Mouse (Mus musculus): ENCODE results near the gene Anapc2. TPM values are rescaled to one million over a fixed set of nuclear protein-coding genes. Genes with fewer than 3 reads are reported as not detected.

Anapc2 gene
- 18.6 and 23.7 TPM in 2 replicates for polyA plus RNA-seq (2012; ENCODE audit: insufficient read depth, insufficient read length, missing spikeins)

- Histone ChIP-seq H3K27ac (replicated peaks; ENCODE audit: low read depth, low read length) (peak within 1 kb of the TSS; percentile 30), H3K4me3 (ENCODE audit: insufficient read depth, low read depth, low read length) (peak within 1 kb of the TSS; percentile 88), H3K4me1 (ENCODE audit: control insufficient read depth, insufficient read depth, insufficient read length, low read length) (peaks cover 15% of the 10 kb centered on the region)
These were observed at the start of gene Anapc2, which contains the start of gene Ssna1 for GRCm38 (mm10) chr2:25271827-25272511. Anapc2 (plus strand) TSS chr2:25272478. Ssna1 (minus strand) TSS chr2:25272438.

GRCm38 (mm10) chr2:25223681-25224491, 48.4 kb upstream of the Anapc2 start:
- Histone ChIP-seq H3K4me1 (ENCODE audit: control insufficient read depth, insufficient read depth, insufficient read length, low read length) (peaks cover 11% of the 10 kb centered on the region), H3K27ac (replicated peaks; ENCODE audit: low read depth, low read length) (peak overlapping the region; percentile 87), H3K4me3 (ENCODE audit: insufficient read depth, low read depth, low read length) (peak overlapping the region; percentile 78)

GRCm38 (mm10) chr2:25224492-25224765, 47.8 kb upstream of the Anapc2 start, which contains the start of gene Tubb4b:
Tubb4b (minus strand) TSS chr2:25224702.
- peak within 1 kb of the TSS; percentile 90 for H3K27ac ChIP-seq (replicated peaks; ENCODE audit: low read depth, low read length)
- H3K4me1 ChIP-seq (ENCODE audit: control insufficient read depth, insufficient read depth, insufficient read length, low read length): peaks cover 11% of the 10 kb centered on the region
- H3K4me3 ChIP-seq (ENCODE audit: insufficient read depth, low read depth, low read length): peak within 1 kb of the TSS; percentile 78

DNA sequence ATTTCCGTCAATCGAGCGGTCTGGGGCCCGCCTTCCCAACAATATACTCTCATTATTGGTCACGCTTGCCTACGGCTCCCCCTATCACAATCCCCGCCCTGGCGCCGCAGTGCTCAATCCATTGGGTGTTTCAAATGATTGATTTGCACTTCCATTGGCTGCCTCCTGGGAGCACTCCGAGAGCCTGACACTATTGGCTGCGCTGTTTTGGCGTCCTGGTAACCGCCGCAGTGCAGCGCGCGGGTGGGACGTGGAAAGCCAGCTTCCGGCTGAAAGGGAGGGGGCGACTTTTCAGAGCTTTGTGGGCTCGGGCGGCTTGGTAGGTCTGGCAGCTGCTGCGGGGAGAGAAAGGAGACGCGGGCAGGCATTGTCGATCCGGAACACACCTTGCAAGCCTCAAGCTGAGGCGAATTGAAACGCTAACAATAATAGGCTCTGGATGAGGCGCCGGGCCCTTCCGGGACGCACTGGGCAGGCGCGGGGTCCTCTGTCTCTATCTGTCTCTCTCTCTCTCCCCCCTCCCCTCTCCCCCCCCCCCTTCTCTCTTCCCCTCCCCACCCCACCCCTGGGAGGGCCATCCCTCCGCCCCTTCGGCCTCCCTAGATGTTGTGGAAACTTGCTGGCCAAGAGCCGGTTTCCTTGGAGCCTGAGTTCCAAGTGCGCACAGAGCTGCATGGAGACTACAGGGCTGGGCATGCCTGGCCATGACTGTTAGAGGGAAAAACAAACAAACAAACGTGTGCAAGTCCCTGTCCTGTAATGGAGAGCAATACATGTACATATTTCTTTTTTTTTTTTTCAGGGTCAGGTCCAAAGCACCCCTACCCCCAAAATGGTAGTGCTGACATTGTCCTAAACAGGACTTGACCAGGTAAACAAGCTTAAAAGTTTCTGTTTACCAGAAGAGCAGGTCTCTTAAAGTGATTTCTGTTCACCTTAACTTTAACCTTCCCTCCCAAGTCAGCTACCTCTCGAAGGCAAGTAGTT, 47.2 kb upstream of the Anapc2 start:
- Histone ChIP-seq H3K4me3 (ENCODE audit: insufficient read depth, low read depth, low read length) (peak overlapping the region; percentile 76), H3K27ac (replicated peaks; ENCODE audit: low read depth, low read length) (peak overlapping the region; percentile 90), H3K4me1 (ENCODE audit: control insufficient read depth, insufficient read depth, insufficient read length, low read length) (peaks cover 11% of the 10 kb centered on the region)

GRCm38 (mm10) chr2:25225811-25226379, 46.4 kb upstream of the Anapc2 start:
- Histone ChIP-seq H3K4me1 (ENCODE audit: control insufficient read depth, insufficient read depth, insufficient read length, low read length) (peaks cover 11% of the 10 kb centered on the region), H3K4me3 (ENCODE audit: insufficient read depth, low read depth, low read length) (no peak overlapping the region), H3K27ac (replicated peaks; ENCODE audit: low read depth, low read length) (peak overlapping the region; percentile 65)

DNA sequence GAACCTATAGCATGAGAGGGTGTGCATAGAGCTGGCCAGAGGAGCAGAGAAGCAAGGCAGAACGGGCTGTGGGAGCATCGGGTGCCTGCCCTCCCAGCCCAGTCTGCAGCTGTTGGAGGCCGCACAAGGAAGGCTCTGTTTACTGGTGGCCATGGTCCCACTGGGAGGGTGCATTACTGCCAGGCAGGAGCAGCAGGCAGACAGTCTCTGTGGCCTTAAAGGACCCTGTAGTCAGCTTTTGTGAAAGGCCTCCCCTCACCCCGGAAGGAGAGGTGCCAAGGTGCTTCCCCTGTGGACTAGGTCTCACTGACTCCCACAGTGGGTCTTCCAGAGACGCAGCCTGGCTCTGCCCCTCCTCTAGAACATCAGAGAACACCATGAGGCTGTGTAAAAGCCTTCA, 45.4 kb upstream of the Anapc2 start:
- Histone ChIP-seq H3K27ac (replicated peaks; ENCODE audit: low read depth, low read length) (peak overlapping the region; percentile 66), H3K4me3 (ENCODE audit: insufficient read depth, low read depth, low read length) (no peak overlapping the region), H3K4me1 (ENCODE audit: control insufficient read depth, insufficient read depth, insufficient read length, low read length) (peaks cover 11% of the 10 kb centered on the region)

DNA sequence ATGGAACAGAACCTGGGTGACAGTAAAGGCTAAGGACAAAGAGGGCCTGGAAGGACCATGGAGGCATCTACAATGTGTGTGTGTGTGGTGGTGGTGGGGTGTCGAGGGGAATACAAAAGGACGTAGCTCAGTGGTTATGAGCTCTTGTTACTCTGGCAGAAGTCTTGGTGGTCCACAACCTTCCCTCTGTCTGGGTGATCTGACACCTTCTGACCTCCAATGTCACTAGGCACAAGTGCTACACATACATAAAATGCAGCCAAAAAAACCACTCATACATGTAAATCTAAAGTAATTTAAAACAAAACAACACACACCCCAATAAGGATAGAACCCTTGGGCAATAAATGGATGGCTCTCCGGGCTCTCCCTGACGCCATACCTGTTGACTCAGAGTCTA, 44.9 kb upstream of the Anapc2 start:
- Histone ChIP-seq H3K4me3 (ENCODE audit: insufficient read depth, low read depth, low read length) (no peak overlapping the region), H3K27ac (replicated peaks; ENCODE audit: low read depth, low read length) (peak overlapping the region; percentile 66), H3K4me1 (ENCODE audit: control insufficient read depth, insufficient read depth, insufficient read length, low read length) (peaks cover 9% of the 10 kb centered on the region)

- Histone ChIP-seq H3K4me3 (ENCODE audit: insufficient read depth, low read depth, low read length) (peak overlapping the region; percentile 40), H3K4me1 (ENCODE audit: control insufficient read depth, insufficient read depth, insufficient read length, low read length) (peaks cover 9% of the 10 kb centered on the region), H3K27ac (replicated peaks; ENCODE audit: low read depth, low read length) (0 out of 2 replicates have a peak overlapping the region, but pooled peaks have one; percentile 23)
These were observed 43.8 kb upstream of the Anapc2 start for GRCm38 (mm10) chr2:25228431-25228889.

GRCm38 (mm10) chr2:25228995-25229530, 43.2 kb upstream of the Anapc2 start:
- no peak overlapping the region for H3K4me3 ChIP-seq (ENCODE audit: insufficient read depth, low read depth, low read length)
- H3K27ac ChIP-seq (replicated peaks; ENCODE audit: low read depth, low read length): peak overlapping the region; percentile 12; the same call in 1 of the 2 replicates
- H3K4me1 ChIP-seq (ENCODE audit: control insufficient read depth, insufficient read depth, insufficient read length, low read length): peaks cover 9% of the 10 kb centered on the region

DNA sequence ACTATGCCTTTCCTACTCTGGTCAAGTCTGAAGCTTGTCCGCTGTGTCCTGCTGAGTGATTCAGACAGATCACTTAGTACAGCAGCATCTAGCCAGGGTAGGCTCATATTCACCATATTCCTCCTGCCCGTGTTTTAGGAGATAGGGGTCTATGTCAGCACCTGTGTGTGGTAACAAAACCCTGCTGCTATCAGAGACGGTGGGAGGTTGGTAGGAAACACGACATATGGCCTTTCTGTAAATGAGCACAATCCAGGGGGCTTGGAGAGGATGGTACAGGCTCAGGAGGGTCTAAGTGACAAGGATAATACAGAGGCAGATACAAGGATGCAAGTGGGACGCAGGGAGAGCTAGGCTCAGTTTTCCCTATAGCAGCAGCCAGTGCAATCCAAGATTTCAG, 42.7 kb upstream of the Anapc2 start:
- no peak overlapping the region for H3K27ac ChIP-seq (replicated peaks; ENCODE audit: low read depth, low read length)
- H3K4me3 ChIP-seq (ENCODE audit: insufficient read depth, low read depth, low read length): no peak overlapping the region
- peaks cover 9% of the 10 kb centered on the region for H3K4me1 ChIP-seq (ENCODE audit: control insufficient read depth, insufficient read depth, insufficient read length, low read length)

DNA sequence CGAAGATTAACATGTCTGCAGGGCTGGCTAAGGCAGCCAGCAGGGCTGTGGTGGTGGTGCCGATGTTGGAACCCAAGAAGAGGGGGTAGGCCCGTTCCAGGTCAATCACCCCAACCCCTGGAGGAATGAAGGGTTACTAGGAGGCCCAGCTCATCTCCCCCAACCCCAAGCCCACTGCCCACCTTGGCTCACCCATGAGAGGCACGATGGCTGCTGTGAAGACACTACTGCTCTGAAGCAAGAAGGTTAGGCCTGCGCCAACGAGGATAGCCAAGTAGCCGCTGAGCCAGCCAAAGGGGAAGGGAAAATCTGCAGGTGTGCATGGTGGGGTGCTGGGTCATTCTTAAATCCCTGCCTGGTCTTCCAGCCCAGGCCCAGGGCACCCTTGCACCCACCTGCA, 41.7 kb upstream of the Anapc2 start:
- no peak overlapping the region for H3K4me3 ChIP-seq (ENCODE audit: insufficient read depth, low read depth, low read length)
- no peak overlapping the region for H3K27ac ChIP-seq (replicated peaks; ENCODE audit: low read depth, low read length)
- peaks cover 6% of the 10 kb centered on the region for H3K4me1 ChIP-seq (ENCODE audit: control insufficient read depth, insufficient read depth, insufficient read length, low read length)

GRCm38 (mm10) chr2:25231038-25231437, 41.2 kb upstream of the Anapc2 start:
- no peak overlapping the region for H3K4me3 ChIP-seq (ENCODE audit: insufficient read depth, low read depth, low read length)
- peaks cover 5% of the 10 kb centered on the region for H3K4me1 ChIP-seq (ENCODE audit: control insufficient read depth, insufficient read depth, insufficient read length, low read length)
- H3K27ac ChIP-seq (replicated peaks; ENCODE audit: low read depth, low read length): no peak overlapping the region

GRCm38 (mm10) chr2:25233421-25233820, 38.9 kb upstream of the Anapc2 start:
- Histone ChIP-seq H3K4me3 (ENCODE audit: insufficient read depth, low read depth, low read length) (no peak overlapping the region), H3K27ac (replicated peaks; ENCODE audit: low read depth, low read length) (no peak overlapping the region), H3K4me1 (ENCODE audit: control insufficient read depth, insufficient read depth, insufficient read length, low read length) (no peaks in the 10 kb centered on the region)

DNA sequence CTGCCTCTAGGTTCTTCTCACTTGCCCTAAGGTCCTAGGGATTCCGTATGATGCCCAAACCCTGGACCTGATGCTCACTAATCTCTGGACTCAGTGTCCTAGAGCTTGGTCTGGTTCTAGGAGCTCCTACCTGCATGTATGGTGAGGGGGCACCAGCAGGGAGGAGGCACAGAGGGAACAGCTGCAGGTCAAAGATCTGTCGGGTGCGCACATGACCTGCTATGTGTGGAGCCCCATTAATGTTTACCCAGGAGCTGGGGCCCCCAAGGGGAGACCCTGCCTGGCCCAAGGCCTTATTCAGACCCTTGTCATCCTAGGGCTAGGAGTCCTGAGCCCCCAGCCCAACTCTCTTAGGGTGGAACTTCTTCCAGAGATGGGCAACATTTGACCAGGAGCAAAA, 38.2 kb upstream of the Anapc2 start, which contains the start of gene Slc34a3:
Slc34a3 (minus strand) TSS at position 315 of the 400 bp plus-strand sequence.
- H3K27ac ChIP-seq (replicated peaks; ENCODE audit: low read depth, low read length): no peak within 1 kb of the TSS
- H3K4me3 ChIP-seq (ENCODE audit: insufficient read depth, low read depth, low read length): no peak within 1 kb of the TSS
- no peaks in the 10 kb centered on the region for H3K4me1 ChIP-seq (ENCODE audit: control insufficient read depth, insufficient read depth, insufficient read length, low read length)

Measured in brown adipose tissue, adult 24 weeks (tissue).